Mouse (Mus musculus) stomach, postnatal 0 days (tissue): ENCODE data around the gene Duxbl3. TPM values are rescaled to one million over a fixed set of nuclear protein-coding genes. Genes with fewer than 3 reads are reported as not detected.
A peak's percentile ranks its signal among the peaks of the same experiment; 100 is the strongest.
"Not testable (repeated sequence)": the region's sequence is repeated elsewhere in the genome, so short reads cannot be mapped to it uniquely, and the experiment has no call there.

ENCODE experiments used
- ATAC-seq: fragments of 200-750 bp; cut with Nextera tagmentation; 2 replicates; pipeline ENCODE4 v1.8.0; 2017; ENCODE audit not compliant: low FRiP score, low TSS enrichment
- DNase-seq: peaks from one replicate; pipeline ENCODE4 v3.0.0-alpha.2; 2016; ENCODE audit warnings: low spot score
- H3K27ac ChIP-seq: fragments of 300-500 bp; sonication (generic); replicated peaks from 2 replicates; pipeline ENCODE4 v1.5.1; 2014; ENCODE audit warnings: mild to moderate bottlenecking, control low read depth
- H3K27me3 ChIP-seq: fragments of 300-500 bp; sonication (generic); 2 replicates; pipeline ENCODE4 v1.6.1; 2014; ENCODE audit warnings: low read length; ENCODE audit not compliant: control insufficient read depth, insufficient read depth
- H3K36me3 ChIP-seq: fragments of 300-500 bp; sonication (generic); 2 replicates; pipeline ENCODE4 v1.6.1; 2014; ENCODE audit warnings: low read length, mixed read lengths; ENCODE audit not compliant: control insufficient read depth, insufficient read depth
- H3K4me1 ChIP-seq: fragments of 300-500 bp; sonication (generic); replicated peaks from 2 replicates; pipeline ENCODE4 v1.6.1; 2014; ENCODE audit warnings: antibody characterized with exemption; ENCODE audit not compliant: control insufficient read depth, insufficient read depth
- H3K4me2 ChIP-seq: fragments of 300-500 bp; sonication (generic); replicated peaks from 2 replicates; pipeline ENCODE4 v1.6.1; 2014; ENCODE audit warnings: low read depth, mild to moderate bottlenecking, control low read depth, moderate library complexity
- H3K4me3 ChIP-seq: fragments of 300-500 bp; sonication (generic); 2 replicates; pipeline ENCODE4 v1.5.1; 2014; ENCODE audit warnings: low read depth, low read length, control low read depth
- H3K9ac ChIP-seq: fragments of 300-500 bp; sonication (generic); 2 replicates; pipeline ENCODE4 v1.6.1; 2014; ENCODE audit warnings: mild to moderate bottlenecking, low read length, control low read depth, mixed read lengths
- H3K9me3 ChIP-seq: fragments of 300-500 bp; sonication (generic); 2 replicates; pipeline ENCODE4 v1.6.1; 2016; ENCODE audit warnings: low read length; ENCODE audit not compliant: control insufficient read depth
- CTCF ChIP-seq: IDR thresholded peaks from 2 replicates; pipeline ENCODE4 v1.5.1; 2016; ENCODE audit warnings: antibody characterized with exemption, low read depth, mild to moderate bottlenecking, moderate library complexity
- EP300 ChIP-seq: optimal IDR thresholded peaks from 2 replicates; pipeline ENCODE3; 2016; ENCODE audit warnings: antibody characterized with exemption
- WGBS: fragments of 180-500 bp; shearing (Covaris S2); extraction: QIAGEN DNeasy Blood & Tissue Kit; methylation state at CpG from one replicate; pipeline ENCODE4 v1.1.7; 2014; 5-methylcytosine and 5-hydroxymethylcytosine counted together
- polyA plus RNA-seq: library from polyadenylated mRNA; unstranded; fragments of >200 nt; fragmentation: Nextera tagmentation; extraction: Ambion mirVana; gene quantifications from 2 replicates; pipeline ENCODE4 v1.2.1, GENCODE M21; 2015

The Duxbl3 gene
- 1.5 and 2.2 TPM in 2 replicates for polyA plus RNA-seq

GRCm38 (mm10) chr14:26257756-26258617, at the start of gene Duxbl3:
Gene Duxbl3 (plus strand): TSS chr14:26257962.
- not testable (repeated sequence) for H3K4me1 ChIP-seq, H3K27me3 ChIP-seq, H3K36me3 ChIP-seq, H3K4me2 ChIP-seq, H3K9me3 ChIP-seq, DNase-seq, H3K9ac ChIP-seq, H3K4me3 ChIP-seq, H3K27ac ChIP-seq
- ATAC-seq, result peak; percentile 81
- WGBS, result no CpG with 5 or more reads among the region's 25 CpGs

- H3K36me3 ChIP-seq, H3K4me2 ChIP-seq, H3K27ac ChIP-seq, H3K27me3 ChIP-seq, H3K4me3 ChIP-seq, DNase-seq, H3K4me1 ChIP-seq, H3K9ac ChIP-seq, H3K9me3 ChIP-seq: not testable (repeated sequence)
- WGBS, result no CpG with 5 or more reads among the region's 5 CpGs
- 0 out of 2 replicates have a peak, but pooled peaks have one; percentile 40 for ATAC-seq
These were observed 41.3 kb upstream of the Duxbl3 start for GRCm38 (mm10) chr14:26216233-26217000.

DNA sequence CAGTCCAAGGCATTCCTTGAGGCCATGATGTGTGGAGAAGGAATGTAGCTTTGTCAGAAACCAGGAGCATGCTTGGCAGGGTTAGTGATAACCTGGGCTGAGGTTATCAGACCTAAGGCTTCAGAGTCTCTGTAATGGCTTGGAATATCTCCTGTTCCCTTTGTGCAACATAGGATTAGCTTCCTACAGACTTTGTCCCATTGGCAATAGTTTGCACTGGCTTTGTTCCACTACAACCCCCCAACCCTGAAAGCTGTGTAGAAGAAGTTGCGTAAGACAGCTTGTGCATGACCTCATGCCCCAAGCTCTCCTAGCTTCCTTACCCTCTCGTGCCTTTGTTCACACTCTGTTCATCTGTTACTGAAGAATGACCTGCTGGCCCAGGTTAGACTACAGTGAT, 20.6 kb upstream of the Duxbl3 start:
- DNase-seq, H3K4me2 ChIP-seq, H3K36me3 ChIP-seq, H3K9ac ChIP-seq, H3K4me1 ChIP-seq, H3K4me3 ChIP-seq, H3K9me3 ChIP-seq, H3K27me3 ChIP-seq, H3K27ac ChIP-seq: not testable (repeated sequence)
- WGBS, result no CpG with 5 or more reads among the region's 2 CpGs
- peak; percentile 21; the same call in 1 of the 2 replicates for ATAC-seq

GRCm38 (mm10) chr14:26258729-26259128, 967 bp downstream of the Duxbl3 start:
- not testable (repeated sequence) for H3K4me1 ChIP-seq, H3K36me3 ChIP-seq, H3K27me3 ChIP-seq, DNase-seq, H3K27ac ChIP-seq, H3K4me2 ChIP-seq, H3K9me3 ChIP-seq, H3K9ac ChIP-seq, ATAC-seq, H3K4me3 ChIP-seq
- no CpG with 5 or more reads among the region's 6 CpGs for WGBS

- H3K9ac ChIP-seq, DNase-seq, H3K9me3 ChIP-seq, H3K4me3 ChIP-seq, H3K27me3 ChIP-seq, H3K4me2 ChIP-seq, H3K36me3 ChIP-seq, H3K27ac ChIP-seq, H3K4me1 ChIP-seq, ATAC-seq: not testable (repeated sequence)
- no CpG with 5 or more reads among the region's 2 CpGs for WGBS
These were observed 29.0 kb downstream of the Duxbl3 start for GRCm38 (mm10) chr14:26286737-26287136.

GRCm38 (mm10) chr14:26293859-26294258, 36.1 kb downstream of the Duxbl3 start:
- Histone ChIP-seq H3K4me2 (no peak overlapping the region), H3K27ac (no peak overlapping the region), H3K27me3 (no peaks in the 10 kb centered on the region), H3K4me1 (no peaks in the 10 kb centered on the region), H3K9me3 (no peaks in the 10 kb centered on the region), H3K4me3 (no peak overlapping the region), H3K36me3 (no peaks in the 10 kb centered on the region), H3K9ac (no peak overlapping the region)
- TF ChIP-seq CTCF (no peak), EP300 (no peak)
- 100% methylated on average over 1 of the region's 1 CpGs for WGBS
- ATAC-seq (no peak), DNase-seq (no peak)
